Mouse (Mus musculus): Measurements from ENCODE around the gene Slc22a6. TPM values are rescaled to one million over a fixed set of nuclear protein-coding genes. Genes with fewer than 3 reads are reported as not detected.

Gene Slc22a6
- polyA plus RNA-seq, 1 experiment from 2014 or later = not detected

DNA sequence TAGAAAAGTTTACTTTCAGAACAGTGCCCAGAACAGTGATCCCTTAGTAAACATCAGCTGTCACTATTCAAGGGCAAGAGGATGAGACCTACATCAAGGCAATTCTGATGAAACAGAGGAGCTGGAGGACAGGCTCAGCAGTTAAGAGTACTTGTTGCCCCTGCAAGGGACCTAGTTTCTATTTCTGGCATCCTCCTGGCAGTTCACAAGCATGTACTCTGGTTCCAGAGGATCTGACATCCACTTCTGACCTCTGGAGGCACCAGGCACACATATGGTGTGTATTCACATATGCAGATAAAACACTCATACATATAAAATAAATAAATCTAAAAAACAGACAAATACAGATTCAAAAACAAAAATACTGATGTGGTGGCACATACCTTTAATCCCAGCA, 15.9 kb upstream of the Slc22a6 start:
- H3K27ac ChIP-seq (ENCODE audit: low read length) = no peak overlapping the region
- H3K4me3 ChIP-seq (ENCODE audit: low read length) = no peak overlapping the region
- no peak for ATAC-seq
- H3K4me1 ChIP-seq (ENCODE audit: control insufficient read depth, insufficient read depth, low read length) = no peaks in the 10 kb centered on the region
- no peaks in the 10 kb centered on the region for H3K9me3 ChIP-seq (ENCODE audit: control insufficient read depth, low read length)
- no peak overlapping the region for H3K4me2 ChIP-seq (ENCODE audit: low read depth, low read length)
- H3K9ac ChIP-seq (ENCODE audit: low read depth, low read length) = no peak overlapping the region
- no peaks in the 10 kb centered on the region for H3K36me3 ChIP-seq (ENCODE audit: control insufficient read depth, insufficient read depth, low read length)
- no peaks in the 10 kb centered on the region for H3K27me3 ChIP-seq (replicated peaks; ENCODE audit: control insufficient read depth, insufficient read depth, low read length)

DNA sequence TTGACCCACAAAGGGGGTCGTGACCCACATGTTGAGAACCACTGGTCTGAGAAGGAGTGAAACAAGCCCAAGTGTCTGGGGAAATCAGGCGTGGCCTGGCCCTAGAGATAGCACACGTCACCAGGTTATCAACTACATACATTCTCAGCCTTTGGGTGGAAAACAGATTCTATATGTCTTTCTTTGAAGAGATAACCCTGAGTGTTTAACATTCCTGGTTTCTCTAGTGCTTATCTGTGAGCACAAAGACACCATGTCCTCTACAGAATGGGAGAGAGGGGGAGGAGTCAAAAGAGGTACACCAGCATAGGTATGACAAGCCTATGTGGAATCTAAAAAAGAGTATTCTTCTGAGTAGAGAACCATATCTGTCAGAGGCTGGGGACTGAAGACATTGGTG, 14.9 kb upstream of the Slc22a6 start:
- H3K36me3 ChIP-seq (ENCODE audit: control insufficient read depth, insufficient read depth, low read length) = no peaks in the 10 kb centered on the region
- no peak overlapping the region for H3K4me2 ChIP-seq (ENCODE audit: low read depth, low read length)
- no peak overlapping the region for H3K4me3 ChIP-seq (ENCODE audit: low read length)
- no peak overlapping the region for H3K9ac ChIP-seq (ENCODE audit: low read depth, low read length)
- H3K27me3 ChIP-seq (replicated peaks; ENCODE audit: control insufficient read depth, insufficient read depth, low read length) = no peaks in the 10 kb centered on the region
- no peaks in the 10 kb centered on the region for H3K4me1 ChIP-seq (ENCODE audit: control insufficient read depth, insufficient read depth, low read length)
- peak; percentile 24 for ATAC-seq
- H3K27ac ChIP-seq (ENCODE audit: low read length) = no peak overlapping the region
- H3K9me3 ChIP-seq (ENCODE audit: control insufficient read depth, low read length) = no peaks in the 10 kb centered on the region
- 59% methylated on average over 3 of the region's 3 CpGs for WGBS

DNA sequence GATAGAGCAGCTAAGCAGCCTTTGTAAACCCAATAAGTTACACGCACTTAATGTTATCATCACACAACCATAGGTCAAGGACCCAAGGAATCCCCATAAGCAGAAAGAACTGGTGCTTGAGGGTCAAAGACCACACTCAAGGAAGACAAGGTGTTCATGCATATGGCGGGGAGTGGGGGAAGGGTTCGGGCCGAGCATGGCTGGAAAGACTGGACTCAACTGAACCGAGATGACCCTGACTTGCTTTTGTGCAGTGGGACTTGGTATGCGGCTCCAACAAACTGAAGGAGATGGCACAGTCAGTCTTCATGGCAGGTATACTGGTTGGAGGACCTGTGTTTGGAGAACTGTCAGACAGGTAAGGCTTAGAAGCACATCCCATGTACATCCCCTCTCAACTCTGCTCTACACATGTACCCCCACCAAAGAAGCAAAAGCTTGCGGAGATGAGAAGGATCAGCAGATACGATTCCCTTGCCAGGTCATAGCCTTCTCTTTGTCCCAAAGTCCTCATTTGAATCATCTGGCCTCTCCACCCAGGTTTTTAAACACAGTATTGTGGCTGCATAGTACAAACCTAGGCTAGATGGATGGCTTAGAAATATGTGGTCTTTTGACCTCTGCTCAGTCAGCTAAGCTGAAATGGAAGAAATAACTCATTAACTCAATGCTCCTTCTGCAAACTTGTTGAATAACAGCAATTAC, 13.2 kb upstream of the Slc22a6 start:
- Histone ChIP-seq H3K9ac (ENCODE audit: low read depth, low read length) (no peak overlapping the region), H3K4me2 (ENCODE audit: low read depth, low read length) (no peak overlapping the region), H3K4me3 (ENCODE audit: low read length) (no peak overlapping the region), H3K36me3 (ENCODE audit: control insufficient read depth, insufficient read depth, low read length) (no peaks in the 10 kb centered on the region), H3K27ac (ENCODE audit: low read length) (no peak overlapping the region), H3K9me3 (ENCODE audit: control insufficient read depth, low read length) (no peaks in the 10 kb centered on the region), H3K4me1 (ENCODE audit: control insufficient read depth, insufficient read depth, low read length) (no peaks in the 10 kb centered on the region), H3K27me3 (replicated peaks; ENCODE audit: control insufficient read depth, insufficient read depth, low read length) (no peaks in the 10 kb centered on the region)
- peak; percentile 78; the same call in 1 of the 2 replicates for ATAC-seq
- 89% methylated on average over 8 of the region's 8 CpGs for WGBS

DNA sequence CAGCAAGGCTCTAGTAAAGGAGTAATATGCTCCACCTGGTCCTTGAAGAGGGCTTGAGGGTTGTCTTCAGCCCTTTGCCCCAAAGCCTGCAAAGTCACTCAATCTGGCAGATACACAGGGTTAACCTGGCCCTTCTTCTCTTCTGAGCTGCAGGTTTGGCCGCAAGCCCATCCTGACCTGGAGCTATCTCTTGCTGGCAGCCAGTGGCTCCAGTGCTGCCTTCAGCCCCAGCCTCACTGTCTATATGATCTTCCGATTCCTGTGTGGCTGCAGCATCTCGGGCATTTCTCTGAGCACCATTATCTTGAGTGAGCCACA, 12.6 kb upstream of the Slc22a6 start:
- Histone ChIP-seq H3K4me3 (ENCODE audit: low read length) (no peak overlapping the region), H3K9me3 (ENCODE audit: control insufficient read depth, low read length) (no peaks in the 10 kb centered on the region), H3K9ac (ENCODE audit: low read depth, low read length) (no peak overlapping the region), H3K27me3 (replicated peaks; ENCODE audit: control insufficient read depth, insufficient read depth, low read length) (no peaks in the 10 kb centered on the region), H3K4me2 (ENCODE audit: low read depth, low read length) (no peak overlapping the region), H3K4me1 (ENCODE audit: control insufficient read depth, insufficient read depth, low read length) (no peaks in the 10 kb centered on the region), H3K27ac (ENCODE audit: low read length) (no peak overlapping the region), H3K36me3 (ENCODE audit: control insufficient read depth, insufficient read depth, low read length) (no peaks in the 10 kb centered on the region)
- WGBS = 83% methylated on average over 3 of the region's 3 CpGs
- peak; percentile 75 for ATAC-seq

DNA sequence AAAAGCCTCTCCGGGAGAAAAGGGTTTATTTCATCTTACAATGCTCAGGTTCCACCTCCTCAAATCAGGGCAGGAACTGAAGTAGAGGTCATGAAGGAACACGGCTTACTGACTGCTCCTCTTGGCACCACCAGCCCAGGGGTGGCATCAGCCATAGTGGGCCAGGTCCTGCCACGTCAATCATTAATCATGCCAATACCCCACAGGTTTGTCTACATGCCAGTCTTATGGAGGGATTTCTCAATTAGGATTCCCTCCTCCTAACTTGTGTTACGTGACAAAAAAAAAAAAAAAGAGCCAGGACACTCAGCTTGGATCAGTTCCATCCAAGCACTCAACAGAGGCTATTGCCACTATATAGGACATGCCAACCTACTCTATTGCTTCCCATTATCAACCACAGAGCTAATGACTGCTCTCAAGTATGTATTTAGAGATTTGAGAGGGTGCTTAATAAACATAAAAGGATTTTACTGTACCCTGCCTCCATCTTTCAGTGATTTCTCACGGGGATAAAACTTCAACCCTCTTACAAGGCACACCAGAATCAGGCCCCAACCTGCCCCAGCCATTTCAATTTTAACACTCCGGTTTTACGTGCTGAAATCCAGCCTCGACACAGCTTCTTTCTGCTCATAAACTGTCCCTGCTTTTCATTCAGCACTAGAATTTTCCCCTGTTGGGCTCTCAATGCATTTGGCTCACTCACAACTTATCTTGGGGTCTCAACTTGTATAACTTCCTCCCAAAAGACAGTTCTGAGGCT, 6.3 kb upstream of the Slc22a6 start:
- H3K36me3 ChIP-seq (ENCODE audit: control insufficient read depth, insufficient read depth, low read length) = no peaks in the 10 kb centered on the region
- H3K27me3 ChIP-seq (replicated peaks; ENCODE audit: control insufficient read depth, insufficient read depth, low read length) = no peaks in the 10 kb centered on the region
- 85% methylated on average over 8 of the region's 8 CpGs for WGBS
- no peaks in the 10 kb centered on the region for H3K4me1 ChIP-seq (ENCODE audit: control insufficient read depth, insufficient read depth, low read length)
- no peak overlapping the region for H3K4me3 ChIP-seq (ENCODE audit: low read length)
- no peaks in the 10 kb centered on the region for H3K9me3 ChIP-seq (ENCODE audit: control insufficient read depth, low read length)
- no peak overlapping the region for H3K27ac ChIP-seq (ENCODE audit: low read length)
- no peak for ATAC-seq
- H3K9ac ChIP-seq (ENCODE audit: low read depth, low read length) = no peak overlapping the region
- no peak overlapping the region for H3K4me2 ChIP-seq (ENCODE audit: low read depth, low read length)

DNA sequence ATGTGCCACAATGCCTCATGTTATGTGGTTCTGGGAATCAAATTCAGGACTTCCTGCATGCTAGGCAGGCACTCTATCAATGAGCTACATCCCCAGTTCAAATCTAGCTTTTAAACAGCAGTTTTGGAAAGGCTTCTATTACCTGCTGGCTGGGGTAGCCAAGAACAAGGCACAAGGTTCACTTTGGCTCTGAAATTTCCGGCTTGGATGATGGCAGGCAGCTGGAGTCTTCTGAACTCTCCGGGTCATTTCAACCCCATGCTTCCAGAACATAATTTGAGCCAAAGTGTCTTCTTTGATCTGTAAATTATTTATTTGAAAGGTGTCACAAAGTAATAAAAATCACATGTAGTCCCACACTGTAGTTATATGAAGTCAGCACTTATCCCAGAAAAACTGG, 4.7 kb upstream of the Slc22a6 start:
- Histone ChIP-seq H3K4me3 (ENCODE audit: low read length) (no peak overlapping the region), H3K4me1 (ENCODE audit: control insufficient read depth, insufficient read depth, low read length) (no peaks in the 10 kb centered on the region), H3K4me2 (ENCODE audit: low read depth, low read length) (no peak overlapping the region), H3K36me3 (ENCODE audit: control insufficient read depth, insufficient read depth, low read length) (no peaks in the 10 kb centered on the region), H3K9me3 (ENCODE audit: control insufficient read depth, low read length) (no peaks in the 10 kb centered on the region), H3K27me3 (replicated peaks; ENCODE audit: control insufficient read depth, insufficient read depth, low read length) (no peaks in the 10 kb centered on the region), H3K9ac (ENCODE audit: low read depth, low read length) (no peak overlapping the region), H3K27ac (ENCODE audit: low read length) (no peak overlapping the region)
- ATAC-seq = no peak
- WGBS = 57% methylated on average over 2 of the region's 2 CpGs

DNA sequence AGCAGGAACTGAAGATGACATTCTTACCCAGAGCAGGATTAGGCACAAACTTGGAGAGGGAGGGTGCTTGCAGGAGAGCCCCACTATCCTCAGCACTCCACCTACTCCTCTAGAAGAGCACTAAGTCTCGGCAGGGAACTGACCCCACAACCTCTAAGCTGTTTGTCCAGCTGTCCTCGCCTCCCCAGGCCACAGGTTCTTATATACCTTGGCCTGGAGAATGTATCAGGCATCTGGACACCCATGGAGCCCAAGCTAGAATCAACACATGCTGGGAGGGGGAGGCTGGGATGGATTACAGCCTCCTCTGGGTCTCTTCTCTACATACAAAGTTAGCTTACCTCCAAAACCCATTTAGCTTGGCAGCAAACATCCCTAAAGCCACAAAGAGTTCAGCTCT, 3.5 kb upstream of the Slc22a6 start:
- Histone ChIP-seq H3K27ac (ENCODE audit: low read length) (no peak overlapping the region), H3K36me3 (ENCODE audit: control insufficient read depth, insufficient read depth, low read length) (no peaks in the 10 kb centered on the region), H3K4me3 (ENCODE audit: low read length) (no peak overlapping the region), H3K27me3 (replicated peaks; ENCODE audit: control insufficient read depth, insufficient read depth, low read length) (no peaks in the 10 kb centered on the region), H3K4me1 (ENCODE audit: control insufficient read depth, insufficient read depth, low read length) (no peaks in the 10 kb centered on the region), H3K4me2 (ENCODE audit: low read depth, low read length) (no peak overlapping the region), H3K9me3 (ENCODE audit: control insufficient read depth, low read length) (no peaks in the 10 kb centered on the region), H3K9ac (ENCODE audit: low read depth, low read length) (no peak overlapping the region)
- WGBS = 49% methylated on average over 2 of the region's 2 CpGs
- no peak for ATAC-seq

DNA sequence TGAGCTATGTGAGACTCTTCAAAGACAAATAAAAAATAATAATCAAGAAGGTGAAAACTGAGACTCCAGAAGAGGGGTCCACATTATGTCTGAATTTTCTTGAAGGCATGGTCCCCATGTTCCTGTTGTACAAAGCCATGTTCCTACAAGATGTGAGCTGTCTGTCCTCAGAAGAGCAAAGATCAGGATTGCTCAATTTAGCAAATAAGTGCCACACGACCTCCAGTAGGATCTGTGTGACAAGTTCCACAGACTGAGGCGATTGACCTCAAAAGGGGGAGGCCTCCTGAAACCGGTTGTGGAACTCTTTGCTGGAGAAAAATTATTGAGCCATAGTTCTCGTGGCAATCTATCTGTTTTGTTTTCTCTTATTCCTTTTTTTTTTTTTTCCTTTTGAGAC, 1.5 kb upstream of the Slc22a6 start:
- H3K27me3 ChIP-seq (replicated peaks; ENCODE audit: control insufficient read depth, insufficient read depth, low read length) = no peaks in the 10 kb centered on the region
- no peak overlapping the region for H3K9ac ChIP-seq (ENCODE audit: low read depth, low read length)
- H3K4me2 ChIP-seq (ENCODE audit: low read depth, low read length) = no peak overlapping the region
- peak; percentile 79 for ATAC-seq
- no peak overlapping the region for H3K27ac ChIP-seq (ENCODE audit: low read length)
- no peaks in the 10 kb centered on the region for H3K9me3 ChIP-seq (ENCODE audit: control insufficient read depth, low read length)
- H3K4me3 ChIP-seq (ENCODE audit: low read length) = no peak overlapping the region
- H3K4me1 ChIP-seq (ENCODE audit: control insufficient read depth, insufficient read depth, low read length) = no peaks in the 10 kb centered on the region
- 50% methylated on average over 4 of the region's 4 CpGs for WGBS
- no peaks in the 10 kb centered on the region for H3K36me3 ChIP-seq (ENCODE audit: control insufficient read depth, insufficient read depth, low read length)

DNA sequence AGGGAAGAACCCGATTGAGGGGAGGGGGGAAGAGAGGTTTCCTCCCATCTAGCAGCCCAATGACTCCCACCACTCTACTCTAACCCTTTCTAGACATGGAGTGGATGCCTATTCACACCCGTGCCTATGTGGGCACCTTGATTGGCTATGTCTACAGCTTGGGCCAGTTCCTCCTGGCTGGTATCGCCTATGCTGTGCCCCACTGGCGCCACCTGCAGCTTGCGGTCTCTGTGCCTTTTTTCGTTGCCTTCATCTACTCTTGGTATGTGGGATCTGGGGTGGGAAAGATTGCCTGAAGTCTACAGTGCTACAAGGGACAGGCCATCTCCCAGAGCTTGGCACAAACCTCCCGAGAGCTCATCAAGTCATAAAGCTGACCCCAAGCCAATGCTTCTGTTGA, 3.3 kb downstream of the Slc22a6 start:
- no peak overlapping the region for H3K4me3 ChIP-seq (ENCODE audit: low read length)
- no peaks in the 10 kb centered on the region for H3K9me3 ChIP-seq (ENCODE audit: control insufficient read depth, low read length)
- ATAC-seq = no peak
- no peaks in the 10 kb centered on the region for H3K27me3 ChIP-seq (replicated peaks; ENCODE audit: control insufficient read depth, insufficient read depth, low read length)
- H3K27ac ChIP-seq (ENCODE audit: low read length) = no peak overlapping the region
- no peak overlapping the region for H3K9ac ChIP-seq (ENCODE audit: low read depth, low read length)
- no peaks in the 10 kb centered on the region for H3K36me3 ChIP-seq (ENCODE audit: control insufficient read depth, insufficient read depth, low read length)
- H3K4me1 ChIP-seq (ENCODE audit: control insufficient read depth, insufficient read depth, low read length) = no peaks in the 10 kb centered on the region
- no peak overlapping the region for H3K4me2 ChIP-seq (ENCODE audit: low read depth, low read length)
- WGBS = 93% methylated on average over 7 of the region's 7 CpGs

DNA sequence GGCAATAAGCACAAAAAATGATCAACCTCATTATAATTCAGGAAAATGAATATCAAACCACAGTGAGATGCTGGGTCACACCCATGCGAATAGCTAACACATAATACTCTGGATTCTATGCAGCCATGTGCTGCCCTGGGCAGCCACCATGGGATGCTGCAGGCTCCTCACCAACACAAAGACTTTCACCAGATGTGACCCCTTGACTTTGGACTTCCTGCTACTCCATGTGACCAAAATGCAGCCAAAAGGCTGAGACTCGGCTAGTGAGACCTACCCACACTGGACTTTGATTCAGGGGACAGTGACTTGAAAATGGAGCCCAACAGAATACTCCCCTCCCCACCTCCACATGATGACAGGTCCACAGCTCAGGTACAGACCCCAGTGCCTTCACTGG, 12.4 kb downstream of the Slc22a6 start:
- Histone ChIP-seq H3K27me3 (replicated peaks; ENCODE audit: control insufficient read depth, insufficient read depth, low read length) (no peaks in the 10 kb centered on the region), H3K9me3 (ENCODE audit: control insufficient read depth, low read length) (no peaks in the 10 kb centered on the region), H3K9ac (ENCODE audit: low read depth, low read length) (no peak overlapping the region), H3K4me2 (ENCODE audit: low read depth, low read length) (no peak overlapping the region), H3K36me3 (ENCODE audit: control insufficient read depth, insufficient read depth, low read length) (no peaks in the 10 kb centered on the region), H3K4me3 (ENCODE audit: low read length) (no peak overlapping the region), H3K4me1 (ENCODE audit: control insufficient read depth, insufficient read depth, low read length) (no peaks in the 10 kb centered on the region), H3K27ac (ENCODE audit: low read length) (no peak overlapping the region)
- ATAC-seq = no peak
- 57% methylated on average over 2 of the region's 2 CpGs for WGBS

All from intestine, embryonic 16.5 days (tissue).